Mouse (Mus musculus) neural tube, embryonic 14.5 days (tissue): ENCODE measurements at regions not wholly inside any gene's neighbourhood (a gene's known extent, or its start where the extent isn't known, plus 50 kb on each side); places are given as distances from the start of the nearest gene placed in this dataset.

Experiments used
- ATAC-seq: fragments of 200-750 bp; cut with Nextera tagmentation; 2 replicates; pipeline ENCODE4 v1.8.0; 2017; ENCODE audit warnings: low read depth, mild to moderate bottlenecking, moderate TSS enrichment, moderate library complexity
- H3K27ac ChIP-seq: fragments of 300-500 bp; sonication (generic); 2 replicates; pipeline ENCODE4 v1.5.1; 2014; ENCODE audit warnings: low read depth, mild to moderate bottlenecking, control low read depth, low read length, moderate library complexity, mixed read lengths
- H3K27me3 ChIP-seq: fragments of 300-500 bp; sonication (generic); 2 replicates; pipeline ENCODE4 v1.6.1; 2014; ENCODE audit warnings: low read length; ENCODE audit not compliant: control insufficient read depth, insufficient read depth
- H3K36me3 ChIP-seq: fragments of 300-500 bp; sonication (generic); 2 replicates; pipeline ENCODE4 v1.6.1; 2014; ENCODE audit warnings: low read length, mixed read lengths; ENCODE audit not compliant: control insufficient read depth, insufficient read depth
- H3K4me1 ChIP-seq: fragments of 300-500 bp; sonication (generic); 2 replicates; pipeline ENCODE4 v1.6.1; 2014; ENCODE audit warnings: low read length; ENCODE audit not compliant: control insufficient read depth, insufficient read depth
- H3K4me2 ChIP-seq: fragments of 300-500 bp; sonication (generic); 2 replicates; pipeline ENCODE4 v1.6.1; 2014; ENCODE audit warnings: mild to moderate bottlenecking, low read depth, low read length, control low read depth
- H3K4me3 ChIP-seq: fragments of 300-500 bp; sonication (generic); 2 replicates; pipeline ENCODE4 v1.5.1; 2014; ENCODE audit warnings: low read depth, low read length, control low read depth, mixed read lengths
- H3K9ac ChIP-seq: fragments of 300-500 bp; sonication (generic); replicated peaks from 2 replicates; pipeline ENCODE4 v1.6.1; 2014; ENCODE audit warnings: low read depth, mild to moderate bottlenecking, control low read depth, low read length, mixed read lengths
- H3K9me3 ChIP-seq: fragments of 300-500 bp; sonication (generic); 2 replicates; pipeline ENCODE4 v1.6.1; 2016; ENCODE audit warnings: low read length; ENCODE audit not compliant: control insufficient read depth
- WGBS: fragments of 180-500 bp; shearing (Covaris S2); extraction: QIAGEN DNeasy Blood & Tissue Kit; methylation state at CpG from one replicate; pipeline ENCODE4 v1.1.7; 2014; 5-methylcytosine and 5-hydroxymethylcytosine counted together

DNA sequence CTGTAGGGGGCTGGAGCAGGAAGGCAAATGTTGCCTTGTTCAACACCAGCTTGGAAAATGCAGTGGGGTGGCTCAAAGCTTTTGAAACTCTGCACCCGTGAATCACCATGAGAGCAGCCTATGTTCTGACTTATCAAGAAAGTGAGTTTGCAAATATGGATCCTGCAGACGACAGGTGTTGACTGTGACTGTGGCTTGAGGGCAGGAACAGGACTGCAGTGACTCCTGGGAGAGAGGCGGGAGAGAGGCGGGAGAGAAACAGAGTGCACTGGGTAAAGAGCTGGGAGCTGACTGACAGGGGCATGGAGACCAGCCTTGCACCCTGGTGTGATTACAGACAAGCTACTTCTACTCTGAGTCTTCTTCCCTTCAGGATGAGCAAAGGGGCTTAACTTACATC is 254.0 kb downstream of the Sec23ip start:
- Histone ChIP-seq H3K4me3 (no peak overlapping the region), H3K27me3 (no peaks in the 10 kb centered on the region), H3K9me3 (no peaks in the 10 kb centered on the region), H3K4me2 (no peak overlapping the region), H3K36me3 (no peaks in the 10 kb centered on the region), H3K4me1 (no peaks in the 10 kb centered on the region), H3K27ac (no peak overlapping the region), H3K9ac (no peak overlapping the region)
- no peak for ATAC-seq
- WGBS: 70% methylated on average over 4 of the region's 4 CpGs

GRCm38 (mm10) chr7:129002419-129002818 is 254.4 kb upstream of the Plpp4 start:
- 63% methylated on average over 5 of the region's 5 CpGs for WGBS
- Histone ChIP-seq H3K9me3 (no peaks in the 10 kb centered on the region), H3K27me3 (no peaks in the 10 kb centered on the region), H3K36me3 (no peaks in the 10 kb centered on the region), H3K4me3 (no peak overlapping the region), H3K4me1 (no peaks in the 10 kb centered on the region), H3K9ac (no peak overlapping the region), H3K4me2 (no peak overlapping the region), H3K27ac (no peak overlapping the region)
- no peak for ATAC-seq

- Histone ChIP-seq H3K9me3 (no peaks in the 10 kb centered on the region), H3K27ac (no peak overlapping the region), H3K36me3 (no peaks in the 10 kb centered on the region), H3K4me2 (no peak overlapping the region), H3K9ac (no peak overlapping the region), H3K4me3 (no peak overlapping the region), H3K27me3 (no peaks in the 10 kb centered on the region), H3K4me1 (no peaks in the 10 kb centered on the region)
- ATAC-seq: no peak
- WGBS: 84% methylated on average over 1 of the region's 1 CpGs
Observed at GRCm38 (mm10) chr7:129003150-129003549, 253.7 kb upstream of the Plpp4 start.

DNA sequence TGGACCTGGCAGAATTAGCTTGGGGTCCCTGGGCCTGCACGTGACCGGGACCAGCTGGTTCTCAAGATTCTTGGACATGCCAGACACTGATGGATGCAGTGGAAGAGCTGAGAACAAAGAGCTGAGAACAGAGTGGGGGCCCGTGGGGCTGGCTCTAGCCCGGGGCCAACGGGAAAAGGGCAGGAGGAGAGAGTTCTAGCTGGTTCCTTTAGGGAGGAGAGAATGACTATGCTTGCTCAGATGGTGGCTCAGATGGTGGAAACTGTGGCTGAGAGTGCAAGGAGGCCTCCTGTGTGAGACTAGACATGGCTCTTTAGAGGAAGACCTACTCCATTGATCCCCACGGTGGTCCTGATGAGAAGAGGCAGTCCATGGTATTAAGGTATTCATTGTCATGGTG is 240.5 kb upstream of the Plpp4 start:
- no peaks in the 10 kb centered on the region for H3K9me3 ChIP-seq
- no peaks in the 10 kb centered on the region for H3K27me3 ChIP-seq
- H3K4me1 ChIP-seq: no peaks in the 10 kb centered on the region
- H3K9ac ChIP-seq: no peak overlapping the region
- H3K4me3 ChIP-seq: no peak overlapping the region
- whole genome bisulfite sequencing: 89% methylated on average over 6 of the region's 6 CpGs
- no peak for ATAC-seq
- H3K36me3 ChIP-seq: no peaks in the 10 kb centered on the region
- H3K27ac ChIP-seq: no peak overlapping the region
- no peak overlapping the region for H3K4me2 ChIP-seq

DNA sequence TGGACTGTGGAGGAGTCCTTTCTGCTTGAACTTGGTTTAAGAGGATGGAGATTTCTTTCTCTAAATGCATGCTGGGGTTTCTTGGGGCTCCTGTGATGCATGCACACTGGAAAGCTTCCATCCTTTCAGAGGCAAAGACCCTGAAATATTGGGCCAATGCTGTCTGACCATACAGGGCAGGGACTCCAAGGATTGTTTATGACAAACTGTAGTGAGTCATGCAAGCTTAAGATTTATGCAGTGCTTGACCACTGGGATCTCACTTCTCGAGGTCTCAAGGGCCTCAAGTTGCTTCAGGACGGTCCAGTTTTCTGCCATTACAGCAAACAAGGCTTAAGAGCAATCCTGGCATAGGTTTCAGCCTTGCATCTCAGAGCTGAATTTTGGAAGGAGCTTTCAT is 229.7 kb upstream of the Plpp4 start:
- ATAC-seq: no peak
- H3K4me1 ChIP-seq: no peaks in the 10 kb centered on the region
- no peaks in the 10 kb centered on the region for H3K36me3 ChIP-seq
- 80% methylated on average over 2 of the region's 2 CpGs for WGBS
- no peak overlapping the region for H3K4me3 ChIP-seq
- H3K9me3 ChIP-seq: no peaks in the 10 kb centered on the region
- H3K27ac ChIP-seq: no peak overlapping the region
- H3K9ac ChIP-seq: no peak overlapping the region
- no peak overlapping the region for H3K4me2 ChIP-seq
- H3K27me3 ChIP-seq: no peaks in the 10 kb centered on the region

DNA sequence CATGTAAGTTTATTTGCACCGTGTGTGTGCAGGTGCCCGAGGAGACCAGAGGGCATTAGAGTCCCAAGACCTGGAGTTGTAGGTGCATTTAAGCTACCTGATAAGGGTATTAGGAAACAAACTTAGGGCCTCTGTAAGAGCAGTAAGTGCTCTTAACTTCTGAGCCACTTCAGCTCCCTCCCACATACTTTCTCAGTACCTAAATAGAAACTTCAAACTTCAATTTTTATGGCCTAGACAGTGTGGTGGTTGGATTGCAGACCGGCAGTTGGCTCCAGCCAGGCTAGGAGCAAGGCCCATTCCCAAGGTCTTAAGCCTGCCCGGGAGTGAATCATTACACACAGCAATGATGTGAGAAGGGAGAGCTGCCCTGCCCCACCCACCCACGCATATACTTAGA is 208.8 kb upstream of the Plpp4 start:
- Histone ChIP-seq H3K9me3 (no peaks in the 10 kb centered on the region), H3K36me3 (no peaks in the 10 kb centered on the region), H3K4me1 (no peaks in the 10 kb centered on the region), H3K27me3 (no peaks in the 10 kb centered on the region), H3K27ac (no peak overlapping the region), H3K9ac (no peak overlapping the region), H3K4me3 (no peak overlapping the region), H3K4me2 (no peak overlapping the region)
- ATAC-seq: no peak
- 74% methylated on average over 5 of the region's 5 CpGs for WGBS

- no peaks in the 10 kb centered on the region for H3K4me1 ChIP-seq
- WGBS: 84% methylated on average over 4 of the region's 4 CpGs
- ATAC-seq: no peak
Observed at GRCm38 (mm10) chr7:129049726-129050125, 207.1 kb upstream of the Plpp4 start.

GRCm38 (mm10) chr7:129050675-129051074 is 206.2 kb upstream of the Plpp4 start:
- no peaks in the 10 kb centered on the region for H3K27me3 ChIP-seq
- ATAC-seq: no peak
- H3K9ac ChIP-seq: no peak overlapping the region
- H3K9me3 ChIP-seq: no peaks in the 10 kb centered on the region
- 90% methylated on average over 1 of the region's 1 CpGs for WGBS
- H3K27ac ChIP-seq: no peak overlapping the region
- H3K4me1 ChIP-seq: no peaks in the 10 kb centered on the region
- no peak overlapping the region for H3K4me3 ChIP-seq
- no peaks in the 10 kb centered on the region for H3K36me3 ChIP-seq
- no peak overlapping the region for H3K4me2 ChIP-seq

More at GRCm38 (mm10) chr7:129049726-129050125, 207.1 kb upstream of the Plpp4 start:
- no peak overlapping the region for H3K4me3 ChIP-seq
- H3K9me3 ChIP-seq: no peaks in the 10 kb centered on the region
- H3K27me3 ChIP-seq: no peaks in the 10 kb centered on the region
- H3K4me2 ChIP-seq: no peak overlapping the region
- H3K9ac ChIP-seq: no peak overlapping the region
- no peaks in the 10 kb centered on the region for H3K36me3 ChIP-seq
- no peak overlapping the region for H3K27ac ChIP-seq

- H3K9ac ChIP-seq: no peak overlapping the region
- H3K9me3 ChIP-seq: no peaks in the 10 kb centered on the region
- 83% methylated on average over 2 of the region's 2 CpGs for WGBS
- no peak for ATAC-seq
- H3K36me3 ChIP-seq: no peaks in the 10 kb centered on the region
- H3K27ac ChIP-seq: no peak overlapping the region
- H3K4me1 ChIP-seq: no peaks in the 10 kb centered on the region
- H3K27me3 ChIP-seq: no peaks in the 10 kb centered on the region
- no peak overlapping the region for H3K4me3 ChIP-seq
- no peak overlapping the region for H3K4me2 ChIP-seq
Observed at GRCm38 (mm10) chr7:129066891-129067290, 189.9 kb upstream of the Plpp4 start.

- no peak overlapping the region for H3K9ac ChIP-seq
- H3K9me3 ChIP-seq: no peaks in the 10 kb centered on the region
- H3K27ac ChIP-seq: no peak overlapping the region
- H3K4me3 ChIP-seq: no peak overlapping the region
- no peaks in the 10 kb centered on the region for H3K4me1 ChIP-seq
- no peak overlapping the region for H3K4me2 ChIP-seq
- ATAC-seq: no peak
- WGBS: 95% methylated on average over 4 of the region's 4 CpGs
- no peaks in the 10 kb centered on the region for H3K36me3 ChIP-seq
- no peaks in the 10 kb centered on the region for H3K27me3 ChIP-seq
Observed at GRCm38 (mm10) chr7:129068137-129068536, 188.7 kb upstream of the Plpp4 start.
